Mouse (Mus musculus) brain, embryonic 14.5 days (tissue): ENCODE results near the gene Mpped1.

Experiments
- CTCF ChIP-seq: fragments of 200-500 bp; IDR thresholded peaks from 2 replicates; pipeline ENCODE4 v1.5.1; 2012; ENCODE audit warnings: inconsistent platforms, mild to moderate bottlenecking, moderate library complexity, borderline replicate concordance; ENCODE audit not compliant: insufficient read depth, insufficient read length; ENCODE audit errors: extremely low read depth
- POLR2A ChIP-seq: fragments of 200-500 bp; IDR thresholded peaks from 2 replicates; pipeline ENCODE4 v1.6.1; 2012; ENCODE audit warnings: mild to moderate bottlenecking, inconsistent platforms, borderline replicate concordance; ENCODE audit not compliant: poor library complexity, insufficient read depth, insufficient read length, severe bottlenecking; ENCODE audit errors: extremely low read depth

DNA sequence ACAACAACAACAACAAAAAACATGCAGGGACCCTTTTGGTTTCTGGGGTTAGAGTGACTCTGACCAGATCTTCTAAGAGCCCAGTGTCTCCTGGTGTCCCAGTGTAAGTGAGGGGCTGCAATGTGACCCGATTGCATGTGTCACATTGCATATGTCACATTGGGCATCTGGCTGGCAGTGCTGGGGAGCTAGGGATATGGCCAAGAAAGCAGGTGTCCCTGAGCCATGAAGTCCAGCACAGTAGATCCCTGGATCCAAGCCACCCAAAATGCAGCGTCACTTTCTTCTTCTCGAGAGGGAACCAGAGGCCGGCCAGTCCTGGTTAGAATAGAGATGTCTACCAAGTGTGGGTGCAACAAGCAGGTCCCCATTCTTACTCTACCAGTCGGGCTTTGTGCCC lies 86.4 kb downstream of the Mpped1 start:
- no peak for TF ChIP-seq POLR2A
- no peak for TF ChIP-seq CTCF
